Mouse (Mus musculus): ENCODE results near the gene Gm49322.

DNA sequence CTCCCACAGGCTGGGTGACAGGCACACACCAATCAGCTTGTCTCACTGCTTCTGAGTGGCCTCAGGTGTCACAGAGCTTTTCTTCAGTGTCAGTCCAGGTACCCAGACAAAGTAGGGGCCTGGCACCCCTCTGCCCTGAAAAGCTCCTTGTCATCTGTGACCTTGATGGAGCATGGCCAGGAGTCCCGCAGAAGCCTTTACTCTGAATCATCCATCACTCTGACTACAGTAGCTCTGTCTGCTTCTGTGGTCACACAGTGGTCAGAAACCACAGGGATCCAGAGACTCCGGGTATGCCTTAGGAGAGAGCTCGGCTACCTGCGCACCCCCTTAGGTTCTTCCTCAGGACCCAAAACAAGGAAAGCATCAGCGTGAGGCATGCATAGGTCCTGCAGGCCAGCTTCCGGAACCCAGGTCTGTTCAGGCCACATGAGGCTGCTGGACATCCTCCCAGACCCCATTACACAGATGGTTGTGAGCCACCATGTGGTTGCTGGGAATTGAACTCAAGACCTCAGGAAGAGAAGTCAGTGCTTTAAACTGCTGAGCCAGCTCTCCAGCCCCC is 47.4 kb downstream of the Gm49322 start:
- TF ChIP-seq ZMIZ1 (IDR thresholded peaks at IDR 0.05; ENCODE audit: low read depth, low read length) (no peak), POLR2A (IDR thresholded peaks at IDR 0.05; ENCODE audit: low read depth, low read length) (no peak), MEF2A (IDR thresholded peaks at IDR 0.05; ENCODE audit: borderline replicate concordance, low read depth, low read length) (no peak), POLR2AphosphoS2 (IDR thresholded peaks at IDR 0.05; ENCODE audit: low read depth, low read length) (no peak)

Data from CH12.LX (cell line).